Mouse (Mus musculus) adipocyte (in vitro differentiated cells): ENCODE measurements around the gene Ubl7.
A peak's percentile ranks its signal among the peaks of the same experiment; 100 is the strongest.

Experiments used
- DNase-seq: peaks from one replicate; pipeline ENCODE4 v3.0.0-alpha.2; 2016; ENCODE audit warnings: low spot score

Ubl7 gene

DNA sequence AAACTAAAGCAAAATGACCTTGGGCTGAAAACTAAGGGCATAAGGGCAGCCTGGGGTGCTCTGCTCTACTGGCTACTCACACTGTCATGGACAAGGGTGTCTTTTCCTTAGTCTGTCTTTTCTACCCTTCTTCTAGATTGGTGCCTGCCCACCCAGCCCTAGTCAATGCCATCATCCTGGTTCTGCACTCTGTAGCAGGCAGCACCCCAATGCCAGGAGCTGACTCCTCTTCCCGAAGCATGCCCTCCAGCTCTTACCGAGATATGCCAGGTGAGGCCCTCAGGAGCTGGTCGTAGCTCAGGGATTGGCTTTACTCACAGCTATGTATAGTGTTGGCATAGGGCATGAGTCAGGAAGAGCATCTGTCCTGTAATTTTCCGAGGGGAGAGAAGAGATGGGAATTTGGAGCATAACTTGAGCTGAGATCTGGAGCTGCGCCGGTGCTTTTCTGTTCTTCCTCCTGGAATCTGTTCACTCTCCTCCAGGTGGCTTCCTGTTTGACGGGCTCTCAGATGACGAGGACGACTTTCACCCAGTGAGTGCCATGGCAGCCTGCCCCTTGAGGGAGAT is 10.8 kb downstream of the Ubl7 start:
- DNase-seq, result no peak

GRCm38 (mm10) chr9:57922381-57922780 is 11.6 kb downstream of the Ubl7 start:
- no peak for DNase-seq

GRCm38 (mm10) chr9:57923046-57923445 is 12.3 kb downstream of the Ubl7 start:
- no peak for DNase-seq

DNA sequence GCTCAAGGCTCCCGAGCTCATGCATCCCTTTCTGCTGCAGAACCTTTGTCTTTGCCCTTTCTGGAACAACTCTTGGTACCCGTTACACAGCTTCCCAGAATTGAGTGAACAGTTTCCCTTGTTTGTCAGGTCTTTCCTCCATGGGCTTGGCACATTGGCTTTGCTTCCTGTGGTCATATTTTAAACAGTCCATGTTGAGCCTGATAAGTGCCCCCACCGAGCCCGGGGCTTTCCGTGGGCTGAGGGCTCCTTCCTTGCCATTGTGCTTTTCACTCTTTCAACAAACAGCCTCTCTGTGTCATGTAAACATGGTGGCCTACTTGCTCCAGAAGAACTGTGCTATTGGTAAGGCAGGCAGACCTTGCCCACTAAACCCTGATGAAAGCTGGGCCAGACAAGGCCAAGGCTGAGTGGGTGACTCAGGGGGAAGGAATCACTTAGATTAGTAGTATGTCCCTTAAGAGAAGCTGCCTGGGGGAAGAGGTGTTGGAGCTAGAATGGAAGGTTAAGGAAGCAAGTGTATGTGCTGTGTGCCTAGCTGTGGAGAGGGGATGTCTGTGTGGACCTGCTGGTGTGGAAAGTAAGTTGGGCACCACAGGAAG is 20.5 kb downstream of the Ubl7 start:
- DNase-seq, result no peak

DNA sequence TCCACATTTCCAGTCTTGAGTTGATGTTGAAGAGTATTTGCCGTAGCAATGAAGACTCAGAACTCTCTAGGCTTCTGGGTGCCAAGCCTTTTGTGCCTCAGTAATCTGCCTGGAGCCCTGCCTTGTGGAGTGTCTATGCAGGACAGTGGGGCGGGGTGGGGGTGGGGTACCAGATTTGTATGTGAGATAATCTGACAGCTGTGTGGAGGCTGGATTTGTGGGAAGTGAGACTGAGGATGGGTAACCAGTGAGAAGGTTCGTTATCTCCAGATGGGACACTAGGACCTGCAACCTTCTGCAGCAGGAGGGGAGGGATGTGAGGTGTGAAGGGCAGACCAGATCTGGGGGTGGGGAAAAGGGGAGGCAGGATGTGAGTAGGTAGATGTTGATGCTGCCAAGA is 21.5 kb downstream of the Ubl7 start:
- no peak for DNase-seq

GRCm38 (mm10) chr9:57932831-57933602 is 22.2 kb downstream of the Ubl7 start:
- peak; percentile 56 for DNase-seq

- peak; percentile 86 for DNase-seq
Measured at GRCm38 (mm10) chr9:57935683-57936437, 25.1 kb downstream of the Ubl7 start.

DNA sequence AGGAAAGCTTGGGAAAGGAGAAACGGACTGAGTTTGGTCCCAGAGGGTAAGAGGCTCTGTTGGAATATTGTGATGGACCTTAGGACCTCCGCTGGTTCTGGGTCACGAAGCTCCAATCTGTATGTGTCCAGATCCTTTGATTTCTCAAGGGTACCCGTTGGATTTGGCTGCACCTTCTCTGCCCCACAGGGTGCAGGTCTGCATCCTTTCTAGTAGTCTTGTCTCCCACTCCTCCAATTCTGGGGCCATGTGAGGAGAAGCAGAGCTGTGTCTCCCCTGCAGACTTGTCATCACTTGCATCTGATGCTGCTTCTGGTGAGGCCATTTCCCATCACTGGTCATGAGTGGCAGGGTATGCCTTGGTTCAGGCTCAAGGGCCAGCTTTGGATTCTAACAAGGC is 26.4 kb downstream of the Ubl7 start:
- no peak for DNase-seq

GRCm38 (mm10) chr9:57937651-57938050 is 26.9 kb downstream of the Ubl7 start:
- DNase-seq, result peak; percentile 34

DNA sequence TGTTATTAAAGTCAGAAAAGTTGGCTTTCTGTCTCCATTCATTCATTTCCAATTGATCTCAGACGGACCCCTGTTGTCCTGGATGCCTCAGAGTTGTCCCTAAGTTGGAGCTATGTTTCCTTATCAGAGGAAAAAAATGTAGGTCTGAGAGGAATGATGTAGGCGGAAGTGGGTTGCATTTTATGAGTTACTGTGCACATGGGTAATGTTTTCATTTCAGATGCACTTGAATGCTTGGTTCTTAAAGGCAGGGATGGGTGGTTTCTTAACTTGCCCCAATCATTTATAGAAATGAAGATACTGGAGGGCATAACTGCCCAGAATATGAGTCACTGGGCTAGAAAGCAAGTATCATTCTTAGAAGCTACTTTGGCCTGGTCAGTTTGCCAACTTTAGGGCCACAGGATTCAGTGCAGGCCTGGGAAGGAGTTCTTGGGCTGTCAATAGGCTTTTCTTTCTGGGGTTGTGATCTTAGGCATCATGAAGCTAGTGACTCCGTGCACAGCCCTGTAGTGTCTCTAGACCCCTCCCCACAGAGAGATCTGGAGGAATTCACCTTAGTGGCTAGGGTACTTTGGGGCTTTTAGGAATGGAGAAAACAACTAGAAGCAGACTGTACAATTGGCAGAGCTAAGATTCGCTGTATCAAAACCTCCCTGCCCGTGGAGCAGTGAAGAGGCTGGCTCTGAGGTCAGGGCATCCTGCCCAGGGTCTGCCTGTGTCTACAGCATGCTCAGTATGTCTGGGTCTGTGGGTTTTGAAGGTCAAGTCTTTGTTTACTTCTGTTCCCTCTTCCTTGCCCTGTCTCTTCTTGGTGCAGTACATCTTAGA is 27.7 kb downstream of the Ubl7 start:
- DNase-seq, result peak; percentile 60

DNA sequence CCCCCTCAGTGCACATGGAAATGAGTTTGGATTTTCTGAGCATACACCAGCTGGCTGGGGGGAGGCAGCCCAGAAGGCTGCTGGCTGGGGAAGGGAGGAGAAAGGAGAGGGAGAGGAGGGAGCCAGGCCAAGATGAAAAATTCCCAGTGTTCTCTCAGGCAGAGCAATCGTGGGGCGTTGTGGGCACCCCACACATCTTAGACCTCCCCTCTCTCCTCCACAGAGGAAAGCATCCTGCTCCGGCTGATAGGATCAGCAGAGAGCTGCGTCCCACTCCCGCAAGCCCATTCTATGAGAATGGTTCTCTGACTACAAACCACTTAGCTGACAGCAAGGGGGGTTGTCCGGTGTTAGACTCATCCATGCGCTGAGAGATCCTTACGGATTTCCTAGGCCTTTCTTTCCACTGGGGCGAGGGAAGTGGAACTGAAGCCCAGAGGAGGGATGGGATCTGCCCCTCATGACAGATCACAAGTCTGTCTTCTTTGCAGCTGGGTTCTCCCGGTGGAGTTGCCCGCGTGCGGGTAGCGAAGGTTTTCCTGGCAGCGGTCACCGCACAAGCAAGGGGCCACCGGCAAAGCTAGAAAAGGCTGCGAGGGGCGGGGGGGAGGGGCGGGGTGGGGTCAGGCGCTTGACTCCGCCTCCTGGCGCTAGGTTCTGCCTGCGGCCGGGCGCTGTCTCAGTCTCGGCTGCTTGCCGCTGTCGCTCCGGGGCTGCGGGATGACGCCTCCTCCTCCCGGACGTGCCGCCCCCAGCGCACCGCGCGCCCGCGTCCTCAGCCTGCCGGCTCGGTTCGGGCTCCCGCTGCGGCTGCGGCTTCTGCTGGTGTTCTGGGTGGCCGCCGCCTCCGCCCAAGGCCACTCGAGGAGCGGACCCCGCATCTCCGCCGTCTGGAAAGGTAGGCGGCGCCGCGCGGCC is 28.9 kb downstream of the Ubl7 start, which contains the start of gene Sema7a:
Gene Sema7a, plus strand, starts transcription at position 682 of the 918 bp plus-strand sequence.
- no peak for DNase-seq

- DNase-seq, result no peak
Measured at GRCm38 (mm10) chr9:57940349-57940794, 29.6 kb downstream of the Ubl7 start.

DNA sequence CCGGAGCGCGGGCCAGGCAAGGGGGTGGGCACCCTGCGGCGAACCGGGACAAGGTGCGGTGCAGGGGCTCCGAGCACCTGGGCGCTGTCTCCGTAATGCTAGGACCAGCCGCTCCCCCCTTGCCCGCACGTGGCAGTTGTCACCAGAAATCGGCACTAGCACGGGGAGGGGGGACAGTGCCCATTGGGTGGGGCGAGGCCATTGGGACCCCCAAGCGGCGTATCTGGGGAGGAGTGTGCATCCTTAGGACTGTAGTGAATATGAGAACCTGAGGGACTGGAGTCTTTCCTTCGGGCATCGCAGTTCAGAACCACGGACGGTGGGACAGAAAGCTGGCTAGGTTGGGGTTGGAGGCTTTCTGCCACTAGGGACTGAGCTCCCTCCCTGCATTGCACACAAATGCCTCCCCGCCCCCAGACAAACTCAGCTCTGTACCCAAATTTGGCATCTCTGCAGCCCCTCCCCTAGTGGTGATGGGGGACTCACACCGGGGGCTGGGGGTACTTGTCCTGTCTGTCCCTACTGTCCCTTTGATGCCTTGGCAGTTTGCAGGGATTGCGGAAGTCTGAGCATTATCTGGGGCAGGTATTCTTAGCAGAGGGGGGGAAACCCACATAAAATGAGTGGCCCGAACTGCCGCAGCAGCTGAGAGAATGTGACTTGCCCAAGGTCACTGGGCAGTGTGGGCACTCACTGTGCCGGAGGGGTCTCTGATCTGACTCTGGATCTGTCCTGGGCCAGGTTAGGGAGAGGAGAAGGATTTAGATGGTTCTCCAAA is 30.3 kb downstream of the Ubl7 start:
- DNase-seq, result no peak

DNA sequence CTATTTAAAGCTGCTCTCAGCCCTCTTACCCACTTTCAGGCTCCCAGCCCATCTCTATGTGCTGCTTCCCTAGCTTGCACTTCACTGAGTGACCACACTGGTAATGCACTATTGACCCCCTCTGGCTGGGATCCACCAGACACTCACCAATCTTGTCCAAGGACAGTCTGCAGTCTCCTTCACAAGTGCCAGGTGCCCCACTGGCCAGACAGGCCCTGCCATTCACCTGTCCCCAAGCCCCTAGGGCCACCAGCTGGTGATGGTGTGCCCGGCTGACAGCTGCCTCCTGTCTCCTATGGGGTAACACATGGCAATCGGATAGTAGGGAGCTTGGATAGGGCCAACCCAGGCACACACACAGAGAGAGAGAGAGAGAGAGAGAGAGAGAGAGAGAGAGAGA is 31.3 kb downstream of the Ubl7 start:
- DNase-seq, result no peak

GRCm38 (mm10) chr9:57943067-57943466 is 32.3 kb downstream of the Ubl7 start:
- DNase-seq, result no peak

- DNase-seq, result peak; percentile 22
Measured at GRCm38 (mm10) chr9:57944572-57944971, 33.8 kb downstream of the Ubl7 start.

GRCm38 (mm10) chr9:57945771-57946616 is 35.2 kb downstream of the Ubl7 start:
- no peak for DNase-seq

- no peak for DNase-seq
Measured at GRCm38 (mm10) chr9:57947381-57948030, 36.7 kb downstream of the Ubl7 start.
